Mouse (Mus musculus): Measurements from ENCODE around the gene Pcnx3.
A peak's percentile ranks its signal among the peaks of the same experiment; 100 is the strongest.

The Pcnx3 gene

GRCm38 (mm10) chr19:5684985-5685384 is 3.7 kb downstream of the Pcnx3 start:
- DNase-seq (ENCODE audit: extremely low spot score, low spot score), result no peak

DNA sequence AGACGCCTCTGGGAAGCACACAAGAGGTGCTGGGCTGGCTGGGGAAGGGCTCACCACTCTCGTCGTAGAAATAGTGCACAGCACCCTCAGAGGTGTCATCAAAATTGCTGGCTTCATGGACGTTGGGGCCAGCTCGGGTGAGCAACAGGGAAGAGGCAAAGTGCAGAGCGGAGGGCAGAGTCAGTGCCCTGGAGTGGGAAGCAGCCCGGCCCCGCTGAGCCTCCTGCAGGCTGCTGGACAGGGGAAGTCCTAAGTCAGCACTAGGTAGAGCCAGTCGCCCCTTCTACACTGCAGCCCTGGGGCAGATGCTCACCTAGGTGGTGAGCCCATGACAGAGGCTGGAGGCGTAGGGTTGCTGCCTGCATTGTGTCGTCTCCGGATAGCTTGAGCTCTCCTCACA is 4.5 kb downstream of the Pcnx3 start:
- DNase-seq (ENCODE audit: extremely low spot score, low spot score), result no peak

GRCm38 (mm10) chr19:5680432-5680831 is 8.3 kb downstream of the Pcnx3 start:
- DNase-seq (ENCODE audit: extremely low spot score, low spot score), result no peak

GRCm38 (mm10) chr19:5668372-5668771 is 20.3 kb downstream of the Pcnx3 start:
- no peak for DNase-seq (ENCODE audit: extremely low spot score, low spot score)

- no peak for DNase-seq (ENCODE audit: extremely low spot score, low spot score)
These were observed 22.3 kb downstream of the Pcnx3 start for GRCm38 (mm10) chr19:5666386-5666785.

DNA sequence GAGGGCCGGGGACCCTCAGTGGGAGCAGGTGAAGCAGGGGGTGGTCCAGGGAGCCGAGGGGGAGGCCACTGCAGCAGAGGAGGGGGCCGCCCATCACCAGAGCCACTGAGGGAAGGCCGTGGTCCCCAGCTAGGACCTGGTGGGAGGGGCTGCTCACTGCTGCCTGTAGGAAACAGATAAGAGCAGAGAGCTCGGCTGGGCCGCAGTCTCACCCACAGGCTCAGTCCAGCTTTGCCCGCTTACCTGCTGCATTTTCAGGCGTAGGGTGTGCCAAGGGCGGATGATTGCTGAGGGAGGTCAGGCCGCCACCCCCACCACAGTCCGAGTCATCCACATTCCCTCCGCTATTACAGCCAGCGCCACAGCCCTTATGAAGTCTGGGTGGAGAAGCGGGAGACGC is 23.2 kb downstream of the Pcnx3 start:
- no peak for DNase-seq (ENCODE audit: extremely low spot score, low spot score)

- no peak for DNase-seq (ENCODE audit: extremely low spot score, low spot score)
These were observed 23.9 kb downstream of the Pcnx3 start for GRCm38 (mm10) chr19:5664669-5665257.

- peak; percentile 89 for DNase-seq (ENCODE audit: extremely low spot score, low spot score)
These were observed 25.5 kb downstream of the Pcnx3 start, which contains the start of gene Sipa1 for GRCm38 (mm10) chr19:5662981-5663913. Gene Sipa1 (minus strand): TSS chr19:5663707.

- no peak for DNase-seq (ENCODE audit: extremely low spot score, low spot score)
These were observed 26.4 kb downstream of the Pcnx3 start for GRCm38 (mm10) chr19:5662310-5662709.

GRCm38 (mm10) chr19:5660942-5661751 is 27.6 kb downstream of the Pcnx3 start:
- no peak for DNase-seq (ENCODE audit: extremely low spot score, low spot score)

- peak; percentile 44 for DNase-seq (ENCODE audit: extremely low spot score, low spot score)
These were observed 33.9 kb downstream of the Pcnx3 start for GRCm38 (mm10) chr19:5654720-5655298.

- peak; percentile 75 for DNase-seq (ENCODE audit: extremely low spot score, low spot score)
These were observed 34.6 kb downstream of the Pcnx3 start for GRCm38 (mm10) chr19:5653969-5654719.

GRCm38 (mm10) chr19:5652570-5652969 is 36.1 kb downstream of the Pcnx3 start:
- no peak for DNase-seq (ENCODE audit: extremely low spot score, low spot score)

GRCm38 (mm10) chr19:5651502-5652274 is 37.0 kb downstream of the Pcnx3 start:
- no peak for DNase-seq (ENCODE audit: extremely low spot score, low spot score)

DNA sequence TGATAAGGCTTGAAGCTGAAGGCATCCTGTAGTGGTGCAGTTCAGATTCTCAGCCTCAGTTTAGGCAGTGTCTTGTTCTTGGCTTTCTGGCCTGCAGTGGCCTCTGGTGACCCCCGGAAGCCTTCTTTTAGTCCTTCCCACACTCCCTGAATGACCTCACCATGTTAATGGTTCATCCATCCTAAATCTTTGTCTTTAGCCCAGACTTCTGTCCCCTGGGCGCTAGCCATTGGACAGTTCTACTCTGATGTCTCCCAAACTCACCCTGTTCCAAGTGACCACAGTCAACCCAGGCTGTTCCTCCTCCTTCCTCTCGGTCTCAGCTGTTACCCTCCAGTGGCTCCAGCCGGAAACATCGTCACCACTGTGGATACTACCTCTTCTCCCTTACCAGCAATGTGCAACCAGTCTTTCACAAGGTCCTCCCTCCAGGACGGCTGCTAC is 39.4 kb downstream of the Pcnx3 start:
- DNase-seq (ENCODE audit: extremely low spot score, low spot score), result no peak

- DNase-seq (ENCODE audit: extremely low spot score, low spot score), result peak; percentile 79
These were observed 40.1 kb downstream of the Pcnx3 start for GRCm38 (mm10) chr19:5648401-5649297.

DNA sequence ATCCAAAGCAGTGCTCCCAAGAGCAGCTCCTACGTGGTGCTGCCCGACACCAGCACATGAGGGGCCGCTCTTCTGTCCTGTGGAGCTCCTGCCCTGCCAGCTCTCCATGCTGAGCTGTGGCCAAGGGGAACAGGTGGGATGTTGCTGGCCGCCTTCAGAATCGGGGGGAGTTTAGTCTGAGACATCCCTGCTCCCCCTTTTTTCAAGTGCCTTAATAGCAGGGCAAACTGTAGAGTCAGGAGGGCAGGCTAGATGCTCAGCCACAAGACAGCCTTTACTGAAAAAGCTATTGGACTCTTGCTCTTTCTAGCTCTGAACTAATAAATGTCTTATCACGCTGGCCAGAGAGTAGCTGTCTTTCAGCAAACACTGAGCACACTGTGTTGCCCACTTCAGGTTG is 40.9 kb downstream of the Pcnx3 start:
- no peak for DNase-seq (ENCODE audit: extremely low spot score, low spot score)

GRCm38 (mm10) chr19:5646731-5647330 is 41.9 kb downstream of the Pcnx3 start:
- DNase-seq (ENCODE audit: extremely low spot score, low spot score), result no peak
